Mouse (Mus musculus): ENCODE measurements around the gene Anapc11.

- TF ChIP-seq CTCF (conservative IDR thresholded peaks at IDR 0.05; ENCODE audit: low read length) (no peak), POU5F1 (IDR thresholded peaks at IDR 0.05; ENCODE audit: borderline replicate concordance, low read length) (no peak), NANOG (IDR thresholded peaks at IDR 0.05; ENCODE audit: borderline replicate concordance, low read length) (no peak)
These were observed 17.3 kb upstream of the Anapc11 start for GRCm38 (mm10) chr11:120580871-120581331.

Data from E14TG2a.4 (cell line).